Mouse (Mus musculus) spleen, embryonic (tissue): ENCODE results near the gene Vmn1r57.
"Not testable (repeated sequence)": the region's sequence is repeated elsewhere in the genome, so short reads cannot be mapped to it uniquely, and the experiment has no call there.

ENCODE experiments used
- CTCF ChIA-PET: fragments of 350-600 bp; sonication (Branson Sonifier 250); formaldehyde crosslinking; loops from one replicate; lab custom pipeline; 2022; lab: Charles Lee

The Vmn1r57 gene

GRCm38 (mm10) chr7:5218193-5218592 is at the start of gene Vmn1r57:
Gene Vmn1r57, plus strand, starts transcription at chr7:5218493.
- CTCF ChIA-PET: not testable (repeated sequence)

- CTCF ChIA-PET: not testable (repeated sequence)
Observed at GRCm38 (mm10) chr7:5196647-5197046, 21.6 kb upstream of the Vmn1r57 start, which contains the start of gene Vmn1r56. Gene Vmn1r56, minus strand, starts transcription at chr7:5196747.

DNA sequence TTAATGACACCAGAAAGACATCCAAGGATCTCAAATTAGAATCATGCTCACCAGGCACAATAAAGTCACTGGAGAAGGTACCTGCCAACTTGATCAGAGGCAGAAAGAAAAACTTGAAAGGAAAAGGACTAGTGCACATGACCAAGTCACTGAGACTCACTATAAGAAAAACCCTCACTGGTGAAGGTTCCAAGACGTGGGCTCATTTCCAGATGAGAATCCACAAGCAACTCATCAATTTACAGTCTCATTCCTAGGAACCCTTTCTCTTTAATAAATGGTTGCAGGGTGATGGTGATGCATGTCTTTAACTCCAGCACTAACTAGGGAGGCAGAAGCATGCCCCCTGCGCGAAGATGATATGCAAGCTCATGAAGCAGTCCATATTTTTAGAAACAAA is 44.8 kb downstream of the Vmn1r57 start:
- CTCF ChIA-PET: no interaction called here
